Mouse (Mus musculus) lung, postnatal 0 days (tissue): ENCODE measurements around the gene Atp1b1.

Experiments
- CTCF ChIP-seq: IDR thresholded peaks from 2 replicates; pipeline ENCODE4 v1.5.1; 2016; ENCODE audit warnings: antibody characterized with exemption, mild to moderate bottlenecking
- EP300 ChIP-seq: IDR thresholded peaks from 2 replicates; pipeline ENCODE4 v1.6.1; 2016; ENCODE audit warnings: antibody characterized with exemption, mild to moderate bottlenecking, control low read depth

DNA sequence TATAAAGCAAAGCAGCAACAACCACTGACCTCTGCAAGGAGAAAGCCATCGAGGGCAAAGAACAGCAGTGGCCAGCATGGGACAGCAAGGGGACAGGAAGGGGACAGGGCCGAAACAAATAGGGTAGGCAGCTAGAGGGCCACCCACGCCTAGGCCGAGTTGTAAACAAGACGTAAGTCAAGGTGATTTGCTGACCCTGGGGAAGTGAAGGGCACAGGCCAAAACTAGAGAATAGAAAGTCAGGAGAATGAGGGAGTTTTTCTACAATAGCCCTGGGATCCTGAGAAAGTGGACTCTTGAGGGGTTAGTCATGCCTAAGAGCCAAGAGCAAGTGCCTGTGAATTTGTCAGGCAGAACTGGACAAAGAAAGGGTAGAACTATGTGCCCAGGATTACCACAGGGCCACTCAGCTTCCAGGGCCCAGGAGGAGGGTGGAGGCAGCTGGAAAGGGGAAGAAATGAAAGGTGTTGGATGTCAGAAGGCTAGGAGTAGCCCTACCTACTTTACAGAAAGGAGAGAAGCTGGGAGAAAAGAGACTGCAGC, 12.5 kb downstream of the Atp1b1 start:
- TF ChIP-seq CTCF (no peak), EP300 (no peak)
